Mouse (Mus musculus) ES-E14 (cell line): ENCODE results near the gene Ccdc153.

ENCODE experiments used
- CHD2 ChIP-seq: IDR thresholded peaks from 2 replicates; pipeline ENCODE4 v1.6.1; 2014; ENCODE audit warnings: mild to moderate bottlenecking, low read depth, low read length, inconsistent platforms
- HCFC1 ChIP-seq: IDR thresholded peaks from 2 replicates; pipeline ENCODE4 v1.6.1; 2012; ENCODE audit warnings: low read length, inconsistent platforms, borderline replicate concordance; ENCODE audit not compliant: insufficient read depth
- MAFK ChIP-seq: IDR thresholded peaks from 2 replicates; pipeline ENCODE4 v1.6.1; 2014; ENCODE audit warnings: mild to moderate bottlenecking, low read depth, low read length, inconsistent platforms; ENCODE audit not compliant: insufficient read depth
- ZC3H11A ChIP-seq: IDR thresholded peaks from 2 replicates; pipeline ENCODE4 v1.6.1; 2012; ENCODE audit warnings: low read depth, mild to moderate bottlenecking, inconsistent platforms, low read length, borderline replicate concordance
- ZNF384 ChIP-seq: IDR thresholded peaks from 2 replicates; pipeline ENCODE4 v1.6.1; 2012; ENCODE audit warnings: low read depth, low read length, inconsistent platforms

DNA sequence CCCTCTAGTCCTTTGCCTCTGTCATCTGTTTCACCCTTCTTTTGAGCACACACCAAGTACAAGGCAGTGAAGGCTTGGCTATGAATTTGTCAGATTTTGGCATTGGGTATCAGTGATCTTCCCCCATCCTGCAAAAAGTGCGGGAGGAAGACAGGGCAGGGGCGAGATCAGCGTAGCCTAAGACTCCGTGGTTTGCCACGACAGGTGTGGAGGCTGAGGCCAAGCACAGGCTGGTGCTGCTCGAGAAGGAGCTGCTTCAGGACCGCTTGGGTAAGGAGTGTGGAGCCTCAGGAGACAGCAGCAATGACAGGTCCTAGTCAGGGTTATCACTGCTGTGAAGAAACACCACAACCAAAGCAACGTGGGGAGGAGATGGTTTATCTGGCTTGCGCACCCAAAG lies 942 bp downstream of the Ccdc153 start:
- no peak for TF ChIP-seq MAFK
- TF ChIP-seq HCFC1: no peak
- no peak for TF ChIP-seq ZC3H11A
- no peak for TF ChIP-seq CHD2
- TF ChIP-seq ZNF384: no peak
